Mouse (Mus musculus): ENCODE measurements around the gene Abhd10. TPM values are rescaled to one million over a fixed set of nuclear protein-coding genes. Genes with fewer than 3 reads are reported as not detected.
A peak's percentile ranks its signal among the peaks of the same experiment; 100 is the strongest.

Gene Abhd10
- 15.8 and 17.2 TPM in 2 replicates for polyA plus RNA-seq (2012; ENCODE audit: insufficient read depth, insufficient read length, missing spikeins)

- no peak for TF ChIP-seq CTCF (IDR thresholded peaks at IDR 0.05; ENCODE audit: low read depth, low read length)
- TF ChIP-seq POLR2A (IDR thresholded peaks at IDR 0.05; ENCODE audit: borderline replicate concordance, low read depth, low read length): peak; percentile 86; the same call in 1 of the 2 replicates
- peak within 1 kb of the TSS; percentile 97 for H3K4me3 ChIP-seq (ENCODE audit: insufficient read depth, low read length)
- peaks cover 22% of the 10 kb centered on the region for H3K4me1 ChIP-seq (ENCODE audit: control insufficient read depth, insufficient read depth, low read length)
- H3K27ac ChIP-seq (ENCODE audit: insufficient read depth, low read depth, low read length): peak within 1 kb of the TSS; percentile 69
Measured at GRCm38 (mm10) chr16:45742615-45743476, at the start of gene Abhd10. TSS of gene Abhd10 (minus strand) at chr16:45742955.

GRCm38 (mm10) chr16:45791286-45791685 lies 48.5 kb upstream of the Abhd10 start:
- Histone ChIP-seq H3K4me1 (ENCODE audit: control insufficient read depth, insufficient read depth, low read length) (no peaks in the 10 kb centered on the region), H3K4me3 (ENCODE audit: insufficient read depth, low read length) (no peak overlapping the region), H3K27ac (ENCODE audit: insufficient read depth, low read depth, low read length) (no peak overlapping the region)
- TF ChIP-seq POLR2A (IDR thresholded peaks at IDR 0.05; ENCODE audit: borderline replicate concordance, low read depth, low read length) (no peak), CTCF (IDR thresholded peaks at IDR 0.05; ENCODE audit: low read depth, low read length) (no peak)

- TF ChIP-seq POLR2A (IDR thresholded peaks at IDR 0.05; ENCODE audit: borderline replicate concordance, low read depth, low read length) (no peak), CTCF (IDR thresholded peaks at IDR 0.05; ENCODE audit: low read depth, low read length) (no peak)
- Histone ChIP-seq H3K4me3 (ENCODE audit: insufficient read depth, low read length) (no peak overlapping the region), H3K27ac (ENCODE audit: insufficient read depth, low read depth, low read length) (no peak overlapping the region), H3K4me1 (ENCODE audit: control insufficient read depth, insufficient read depth, low read length) (no peaks in the 10 kb centered on the region)
Measured at GRCm38 (mm10) chr16:45789311-45789710, 46.6 kb upstream of the Abhd10 start.

- Histone ChIP-seq H3K4me3 (ENCODE audit: insufficient read depth, low read length) (no peak overlapping the region), H3K27ac (ENCODE audit: insufficient read depth, low read depth, low read length) (no peak overlapping the region), H3K4me1 (ENCODE audit: control insufficient read depth, insufficient read depth, low read length) (no peaks in the 10 kb centered on the region)
- TF ChIP-seq POLR2A (IDR thresholded peaks at IDR 0.05; ENCODE audit: borderline replicate concordance, low read depth, low read length) (no peak), CTCF (IDR thresholded peaks at IDR 0.05; ENCODE audit: low read depth, low read length) (no peak)
Measured at GRCm38 (mm10) chr16:45787650-45788049, 44.9 kb upstream of the Abhd10 start.

GRCm38 (mm10) chr16:45786639-45787038 lies 43.9 kb upstream of the Abhd10 start:
- H3K27ac ChIP-seq (ENCODE audit: insufficient read depth, low read depth, low read length): no peak overlapping the region
- H3K4me3 ChIP-seq (ENCODE audit: insufficient read depth, low read length): no peak overlapping the region
- H3K4me1 ChIP-seq (ENCODE audit: control insufficient read depth, insufficient read depth, low read length): no peaks in the 10 kb centered on the region
- no peak for TF ChIP-seq POLR2A (IDR thresholded peaks at IDR 0.05; ENCODE audit: borderline replicate concordance, low read depth, low read length)
- no peak for TF ChIP-seq CTCF (IDR thresholded peaks at IDR 0.05; ENCODE audit: low read depth, low read length)

GRCm38 (mm10) chr16:45780001-45780400 lies 37.2 kb upstream of the Abhd10 start:
- Histone ChIP-seq H3K27ac (ENCODE audit: insufficient read depth, low read depth, low read length) (no peak overlapping the region), H3K4me1 (ENCODE audit: control insufficient read depth, insufficient read depth, low read length) (no peaks in the 10 kb centered on the region), H3K4me3 (ENCODE audit: insufficient read depth, low read length) (no peak overlapping the region)
- TF ChIP-seq CTCF (IDR thresholded peaks at IDR 0.05; ENCODE audit: low read depth, low read length) (no peak), POLR2A (IDR thresholded peaks at IDR 0.05; ENCODE audit: borderline replicate concordance, low read depth, low read length) (no peak)

- Histone ChIP-seq H3K4me1 (ENCODE audit: control insufficient read depth, insufficient read depth, low read length) (no peaks in the 10 kb centered on the region), H3K4me3 (ENCODE audit: insufficient read depth, low read length) (no peak overlapping the region), H3K27ac (ENCODE audit: insufficient read depth, low read depth, low read length) (no peak overlapping the region)
- TF ChIP-seq CTCF (IDR thresholded peaks at IDR 0.05; ENCODE audit: low read depth, low read length): no peak
- no peak for TF ChIP-seq POLR2A (IDR thresholded peaks at IDR 0.05; ENCODE audit: borderline replicate concordance, low read depth, low read length)
Measured at GRCm38 (mm10) chr16:45774813-45775212, 32.1 kb upstream of the Abhd10 start.

GRCm38 (mm10) chr16:45770914-45771313 lies 28.2 kb upstream of the Abhd10 start:
- Histone ChIP-seq H3K27ac (ENCODE audit: insufficient read depth, low read depth, low read length) (no peak overlapping the region), H3K4me1 (ENCODE audit: control insufficient read depth, insufficient read depth, low read length) (no peaks in the 10 kb centered on the region), H3K4me3 (ENCODE audit: insufficient read depth, low read length) (no peak overlapping the region)
- TF ChIP-seq CTCF (IDR thresholded peaks at IDR 0.05; ENCODE audit: low read depth, low read length): no peak
- no peak for TF ChIP-seq POLR2A (IDR thresholded peaks at IDR 0.05; ENCODE audit: borderline replicate concordance, low read depth, low read length)

- Histone ChIP-seq H3K4me3 (ENCODE audit: insufficient read depth, low read length) (no peak overlapping the region), H3K27ac (ENCODE audit: insufficient read depth, low read depth, low read length) (no peak overlapping the region), H3K4me1 (ENCODE audit: control insufficient read depth, insufficient read depth, low read length) (no peaks in the 10 kb centered on the region)
- no peak for TF ChIP-seq CTCF (IDR thresholded peaks at IDR 0.05; ENCODE audit: low read depth, low read length)
- TF ChIP-seq POLR2A (IDR thresholded peaks at IDR 0.05; ENCODE audit: borderline replicate concordance, low read depth, low read length): no peak
Measured at GRCm38 (mm10) chr16:45767853-45768640, 25.3 kb upstream of the Abhd10 start.

GRCm38 (mm10) chr16:45767434-45767833 lies 24.7 kb upstream of the Abhd10 start:
- TF ChIP-seq POLR2A (IDR thresholded peaks at IDR 0.05; ENCODE audit: borderline replicate concordance, low read depth, low read length): no peak
- TF ChIP-seq CTCF (IDR thresholded peaks at IDR 0.05; ENCODE audit: low read depth, low read length): no peak
- Histone ChIP-seq H3K27ac (ENCODE audit: insufficient read depth, low read depth, low read length) (no peak overlapping the region), H3K4me3 (ENCODE audit: insufficient read depth, low read length) (no peak overlapping the region), H3K4me1 (ENCODE audit: control insufficient read depth, insufficient read depth, low read length) (no peaks in the 10 kb centered on the region)
